Mouse (Mus musculus) spleen, embryonic (tissue): ENCODE data around the gene St7l.

Source experiments
- CTCF ChIA-PET: fragments of 350-600 bp; sonication (Branson Sonifier 250); formaldehyde crosslinking; loops from one replicate; lab custom pipeline; 2022; lab: Charles Lee

The St7l gene

DNA sequence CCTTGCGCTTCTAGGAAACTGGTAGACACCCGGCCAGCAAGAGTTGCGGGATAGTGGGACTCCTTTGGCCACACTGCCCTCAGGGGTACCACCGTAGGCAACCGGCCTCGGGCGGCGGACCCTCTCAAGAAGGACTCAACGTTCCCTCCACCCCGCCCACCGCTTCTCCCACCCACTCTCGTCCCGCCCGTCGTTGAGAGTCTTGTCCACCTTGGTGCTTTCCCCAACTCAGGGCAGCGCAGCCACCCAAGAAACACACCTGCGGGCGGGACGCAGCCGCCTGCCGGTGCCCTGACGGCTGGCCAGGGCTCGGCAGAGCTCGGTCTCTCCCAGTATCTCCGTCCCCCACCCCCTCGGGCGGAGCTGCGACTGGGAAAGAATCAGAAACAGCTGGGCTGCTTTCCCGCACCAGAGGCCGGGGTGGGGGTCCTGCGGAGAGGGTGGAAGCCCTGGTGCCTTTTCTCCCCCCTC lies 98.4 kb downstream of the St7l start:
- CTCF ChIA-PET, result no interaction called here

DNA sequence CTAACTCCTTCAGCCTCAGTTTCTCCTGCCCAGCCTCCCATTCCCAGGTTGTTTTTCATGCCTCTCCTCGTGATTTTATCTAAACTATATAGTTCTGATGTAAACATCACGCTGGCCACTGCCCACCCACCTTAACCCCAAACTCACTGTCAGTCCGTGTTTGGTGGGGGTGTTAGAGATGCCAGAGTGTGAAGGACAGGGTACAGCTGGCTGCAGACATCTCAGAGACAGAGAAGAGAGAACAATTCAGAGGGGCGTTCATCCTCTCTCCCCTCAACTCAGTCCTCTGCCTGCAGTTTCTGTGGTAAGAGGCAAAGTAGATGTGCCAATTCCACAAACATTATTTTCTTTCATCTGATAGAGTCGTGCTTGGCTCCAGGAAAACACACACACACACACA lies 99.1 kb downstream of the St7l start:
- CTCF ChIA-PET, result interaction anchor here (0.6 kb wide), 1 partner anchor 1938 kb away, joined by 3 read pairs; no protein-coding TSS in a partner anchor

DNA sequence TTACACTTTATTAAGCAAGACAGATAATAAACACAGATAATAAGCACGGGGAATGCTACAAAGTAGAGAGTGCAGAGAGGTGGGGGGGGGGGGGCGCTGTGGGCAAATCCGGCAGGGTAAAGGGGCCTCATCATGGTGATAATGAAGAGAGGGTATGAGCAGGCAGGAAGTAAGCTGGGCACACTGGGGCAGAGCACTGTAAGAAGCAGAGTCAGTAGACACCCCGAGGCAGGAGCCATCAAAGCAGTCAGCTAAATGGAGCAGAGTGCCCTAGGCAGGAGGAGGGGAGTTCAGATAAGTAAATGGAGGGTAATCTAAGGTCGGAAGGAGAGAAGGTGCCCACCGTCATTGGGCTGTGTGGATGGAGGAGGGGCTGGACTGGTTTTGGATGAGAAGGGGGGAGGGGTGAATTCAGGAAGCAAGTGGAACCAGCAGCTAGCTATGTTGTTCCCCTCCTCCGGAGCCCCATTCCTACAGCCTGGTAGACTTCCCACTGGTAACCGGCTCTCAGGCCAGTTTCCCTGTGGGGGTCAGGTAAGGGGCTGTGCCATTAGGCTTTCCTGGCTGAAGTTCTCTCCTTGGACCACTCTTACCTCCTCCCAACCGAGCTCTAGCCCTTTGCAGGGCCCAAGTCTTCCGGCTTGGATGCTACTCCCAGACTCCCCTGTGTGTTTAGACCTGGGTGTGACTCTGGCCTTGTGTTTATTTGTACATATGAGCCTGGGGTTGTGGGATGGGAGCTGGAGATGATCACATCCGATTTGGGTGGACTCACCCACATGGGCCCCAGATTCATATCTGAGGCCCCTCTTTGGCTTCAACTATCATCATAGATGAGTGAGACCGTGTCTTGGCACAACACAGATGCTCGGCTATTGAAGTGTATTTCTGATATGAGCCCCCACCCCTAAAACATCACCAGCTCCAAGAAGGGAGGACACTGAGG lies 99.8 kb downstream of the St7l start:
- CTCF ChIA-PET, result interaction anchor here (0.6 kb wide), 1 partner anchor 1939 kb away, joined by 3 read pairs; no protein-coding TSS in a partner anchor

DNA sequence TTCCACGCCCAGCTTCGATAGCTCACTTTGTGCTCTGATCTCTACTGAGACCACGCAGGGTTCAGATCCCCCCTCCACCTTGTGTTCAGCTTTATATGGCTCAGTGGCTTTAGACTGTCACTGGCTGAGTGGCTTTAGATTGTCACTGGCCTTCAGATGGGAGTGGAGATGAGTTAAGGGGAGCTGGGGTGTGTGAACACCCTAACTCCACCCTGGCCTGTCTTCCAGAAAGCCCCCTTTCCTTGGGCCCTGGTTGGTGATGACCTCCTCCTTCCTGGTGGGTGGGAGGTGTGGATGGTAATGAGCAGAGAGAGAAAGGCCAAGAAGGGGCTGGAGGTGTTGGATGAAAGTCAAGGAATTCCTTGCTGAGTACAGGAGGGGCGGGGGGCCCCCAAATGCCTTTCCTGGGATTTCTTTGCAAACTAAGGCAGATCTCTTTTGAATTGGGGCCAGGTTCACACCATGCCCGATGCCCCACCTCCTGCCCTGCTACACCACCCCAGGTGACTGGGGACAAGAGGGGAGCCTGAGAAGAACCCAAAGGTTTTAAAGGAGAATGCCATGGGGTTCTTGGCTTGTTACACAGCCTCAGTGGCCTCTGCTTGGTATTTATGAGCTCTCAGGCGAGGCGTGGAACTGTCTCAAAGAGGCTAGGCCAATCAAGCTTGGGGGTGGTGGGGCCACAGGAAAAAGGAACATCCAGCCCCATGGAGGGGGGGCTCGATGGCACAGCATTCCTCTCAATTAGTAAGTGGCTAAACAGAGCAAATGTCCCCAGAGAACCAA lies 101.5 kb downstream of the St7l start:
- CTCF ChIA-PET, result interaction anchor here (0.7 kb wide), 1 partner anchor 492 kb away, joined by 4 read pairs; no protein-coding TSS in a partner anchor

DNA sequence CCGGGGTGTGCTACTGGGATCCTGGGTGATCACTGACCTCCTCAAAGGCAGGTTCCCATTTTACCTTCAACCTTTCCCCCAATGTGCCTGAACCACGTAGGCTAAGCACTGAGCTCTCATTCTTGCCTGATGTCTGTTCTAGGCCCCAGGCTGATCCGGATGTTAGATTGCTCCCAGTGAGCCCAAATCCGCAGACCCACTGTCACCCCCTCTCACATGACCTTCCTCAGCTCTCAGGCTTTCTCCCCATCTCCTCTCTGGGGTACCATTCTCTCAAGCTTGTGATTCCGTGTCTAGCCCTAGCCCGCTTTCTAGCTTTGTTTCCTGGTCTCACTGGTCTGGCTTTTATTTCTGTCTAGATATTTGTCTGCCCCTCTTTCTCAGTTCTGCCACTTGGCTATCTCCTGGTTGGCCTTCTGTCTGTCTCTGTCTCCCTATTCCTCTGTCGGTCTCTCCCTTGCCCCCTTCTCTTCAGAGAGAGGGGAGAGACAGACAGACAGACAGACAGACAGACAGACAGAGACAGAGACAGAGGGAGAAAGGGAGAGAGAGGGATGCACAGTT lies 102.3 kb downstream of the St7l start:
- CTCF ChIA-PET, result no interaction called here

DNA sequence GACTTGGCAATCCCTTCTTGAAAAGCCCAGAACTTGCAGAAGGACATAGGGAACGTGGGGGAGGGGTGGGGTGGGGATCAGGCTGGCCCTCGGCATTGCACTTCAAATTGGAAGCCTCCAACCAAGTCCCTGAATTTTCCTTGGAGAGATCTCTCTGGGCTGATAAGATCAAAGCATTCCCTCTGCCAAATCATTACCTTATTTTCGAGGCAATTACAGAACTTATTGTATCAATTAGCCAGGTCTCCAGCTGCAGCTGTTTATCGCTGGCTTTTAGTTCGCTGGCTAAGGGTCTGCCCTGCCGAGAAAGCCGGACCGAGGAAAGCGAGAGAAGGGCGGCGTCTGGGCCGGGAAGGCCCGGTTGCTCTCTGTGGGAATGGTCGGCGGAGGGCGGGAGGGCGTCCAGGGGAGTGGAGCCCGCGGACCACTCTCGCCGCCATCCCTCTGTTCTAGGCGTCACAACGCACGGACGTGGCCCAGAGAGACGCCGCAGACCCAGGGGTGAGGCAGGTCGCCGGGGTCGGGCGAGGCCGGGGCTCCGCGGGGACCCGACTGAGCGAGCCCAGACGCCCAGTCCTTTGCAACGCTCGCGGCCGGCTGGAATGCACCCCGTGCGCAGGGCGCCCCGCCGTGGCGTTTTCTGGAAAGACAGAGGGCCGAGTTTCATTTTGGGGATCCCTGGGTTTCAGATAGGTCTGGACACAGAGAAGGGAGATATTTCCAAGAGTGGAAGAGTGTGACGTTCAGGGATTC lies 103.9 kb downstream of the St7l start:
- CTCF ChIA-PET, result interaction anchor here (0.7 kb wide), 1 partner anchor 92 kb away, joined by 5 read pairs; no protein-coding TSS in a partner anchor
